Mouse (Mus musculus) lung, embryonic 14.5 days (tissue): ENCODE measurements around the gene Cfap61. TPM values are rescaled to one million over a fixed set of nuclear protein-coding genes. Genes with fewer than 3 reads are reported as not detected.

Experiments used
- ATAC-seq: fragments of 200-750 bp; cut with Nextera tagmentation; 2 replicates; pipeline ENCODE4 v1.8.0; 2017; ENCODE audit warnings: mild to moderate bottlenecking, moderate TSS enrichment, moderate library complexity; ENCODE audit not compliant: insufficient read depth
- DNase-seq: peaks from one replicate; pipeline ENCODE4 v3.0.0-alpha.2; 2015
- H3K27ac ChIP-seq: fragments of 300-500 bp; sonication (generic); 2 replicates; pipeline ENCODE4 v1.5.1; 2014; ENCODE audit warnings: low read depth, mild to moderate bottlenecking, moderate library complexity
- H3K27me3 ChIP-seq: fragments of 300-500 bp; sonication (generic); 2 replicates; pipeline ENCODE4 v1.6.1; 2014; ENCODE audit warnings: low read length, control low read depth; ENCODE audit not compliant: insufficient read depth
- H3K36me3 ChIP-seq: fragments of 300-500 bp; sonication (generic); 2 replicates; pipeline ENCODE4 v1.6.1; 2014; ENCODE audit warnings: control low read depth; ENCODE audit not compliant: insufficient read depth
- H3K4me1 ChIP-seq: fragments of 300-500 bp; sonication (generic); 2 replicates; pipeline ENCODE4 v1.6.1; 2014; ENCODE audit warnings: antibody characterized with exemption, control low read depth; ENCODE audit not compliant: insufficient read depth
- H3K4me2 ChIP-seq: fragments of 300-500 bp; sonication (generic); 2 replicates; pipeline ENCODE4 v1.6.1; 2014; ENCODE audit warnings: mild to moderate bottlenecking
- H3K4me3 ChIP-seq: fragments of 300-500 bp; sonication (generic); 2 replicates; pipeline ENCODE4 v1.5.1; 2014; ENCODE audit warnings: low read depth, low read length
- H3K9ac ChIP-seq: fragments of 300-500 bp; sonication (generic); 2 replicates; pipeline ENCODE4 v1.6.1; 2014
- H3K9me3 ChIP-seq: fragments of 300-500 bp; sonication (generic); 2 replicates; pipeline ENCODE4 v1.6.1; 2016; ENCODE audit warnings: low read depth, low read length, control low read depth
- CTCF ChIP-seq: IDR thresholded peaks from 2 replicates; pipeline ENCODE4 v1.5.1; 2016; ENCODE audit warnings: antibody characterized with exemption, low read depth
- WGBS: fragments of 180-500 bp; shearing (Covaris S2); extraction: QIAGEN DNeasy Blood & Tissue Kit; methylation state at CpG from one replicate; pipeline ENCODE4 v1.1.7; 2014; 5-methylcytosine and 5-hydroxymethylcytosine counted together
- polyA plus RNA-seq: library from polyadenylated mRNA; unstranded; fragments of >200 nt; fragmentation: Nextera tagmentation; extraction: Ambion mirVana; gene quantifications from 2 replicates; pipeline ENCODE4 v1.2.1, GENCODE M21; 2014

Gene Cfap61
- polyA plus RNA-seq, 1 experiment from 2014 or later = not detected

DNA sequence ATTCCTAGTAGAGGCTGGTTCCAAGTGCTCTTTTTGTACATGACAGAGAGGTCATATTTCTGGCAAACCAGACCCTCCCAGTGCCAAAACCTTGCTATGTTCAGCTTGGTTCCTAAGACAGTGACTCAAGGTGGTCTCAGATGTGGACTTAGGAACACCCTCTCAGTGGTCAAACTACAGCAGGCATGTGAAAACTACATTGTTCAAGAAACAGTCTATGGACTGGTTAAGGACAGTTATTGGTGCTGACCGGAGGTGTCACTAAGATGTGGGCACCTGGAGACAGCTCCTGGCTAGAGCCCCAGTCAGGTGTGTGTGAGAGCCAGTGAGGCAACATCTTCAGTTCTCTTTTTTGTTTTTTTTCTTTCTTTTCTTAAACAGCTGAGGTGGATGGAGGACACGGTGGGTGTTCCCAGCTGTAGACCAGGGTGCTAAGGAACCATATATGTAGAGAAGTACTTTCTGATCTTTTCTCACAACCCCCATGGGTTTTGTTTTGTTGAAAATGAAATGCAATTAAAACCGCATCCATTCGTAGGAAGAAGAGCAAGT lies 304.7 kb downstream of the Cfap61 start:
- Histone ChIP-seq H3K9me3 (no peaks in the 10 kb centered on the region), H3K27me3 (no peaks in the 10 kb centered on the region), H3K4me1 (no peaks in the 10 kb centered on the region), H3K27ac (no peak overlapping the region), H3K36me3 (no peaks in the 10 kb centered on the region), H3K9ac (no peak overlapping the region), H3K4me2 (no peak overlapping the region), H3K4me3 (no peak overlapping the region)
- ATAC-seq (no peak), DNase-seq (no peak)
- TF ChIP-seq CTCF = no peak
- 80% methylated on average over 4 of the region's 4 CpGs for WGBS

DNA sequence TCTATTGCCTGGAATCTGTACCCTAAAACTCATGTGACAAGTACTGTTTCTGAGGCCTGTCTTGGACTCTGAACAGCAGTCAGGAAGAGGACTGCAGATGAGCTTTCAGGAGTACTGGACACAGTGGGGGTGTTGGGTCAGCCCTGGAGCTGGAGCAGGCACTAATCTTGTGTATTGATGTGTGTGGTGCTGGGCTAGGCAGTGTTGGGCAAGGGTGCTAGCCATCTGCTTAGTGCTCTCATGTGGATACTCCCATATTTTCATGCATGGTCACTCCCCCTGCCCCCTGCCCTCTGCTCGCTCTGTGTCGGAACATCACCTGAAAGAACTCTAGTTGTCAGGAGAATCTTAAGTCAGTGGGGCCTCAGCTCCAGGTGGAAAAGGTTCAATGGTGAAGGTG lies 309.5 kb downstream of the Cfap61 start:
- no peaks in the 10 kb centered on the region for H3K9me3 ChIP-seq
- no peak overlapping the region for H3K4me3 ChIP-seq
- H3K9ac ChIP-seq = no peak overlapping the region
- TF ChIP-seq CTCF = no peak
- no peaks in the 10 kb centered on the region for H3K27me3 ChIP-seq
- 94% methylated on average over 2 of the region's 2 CpGs for WGBS
- no peaks in the 10 kb centered on the region for H3K4me1 ChIP-seq
- no peak for DNase-seq
- no peak for ATAC-seq
- H3K36me3 ChIP-seq = no peaks in the 10 kb centered on the region
- no peak overlapping the region for H3K27ac ChIP-seq
- H3K4me2 ChIP-seq = no peak overlapping the region

DNA sequence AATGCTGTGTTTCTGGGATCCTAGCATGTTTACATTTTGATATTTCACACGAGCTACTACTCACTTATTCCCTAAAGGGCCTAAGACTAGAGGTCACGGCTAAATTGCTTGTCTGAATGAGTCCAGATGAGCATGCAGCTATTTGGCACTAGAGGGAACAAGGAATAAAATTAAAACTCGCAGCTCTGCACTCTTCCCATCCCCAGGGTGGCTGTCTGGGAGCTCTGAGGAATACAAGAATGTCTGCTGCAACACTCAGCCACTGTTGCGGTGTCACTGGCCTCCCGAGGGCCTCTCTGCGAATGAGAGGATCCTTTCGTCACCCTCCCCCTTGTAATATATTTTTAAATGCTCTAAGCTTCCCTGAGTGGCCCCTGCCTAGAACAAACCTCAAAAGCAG lies 310.8 kb downstream of the Cfap61 start:
- no peak for DNase-seq
- Histone ChIP-seq H3K36me3 (no peaks in the 10 kb centered on the region), H3K4me2 (no peak overlapping the region), H3K4me3 (no peak overlapping the region), H3K27me3 (no peaks in the 10 kb centered on the region), H3K4me1 (no peaks in the 10 kb centered on the region), H3K9ac (no peak overlapping the region), H3K9me3 (no peaks in the 10 kb centered on the region), H3K27ac (no peak overlapping the region)
- ATAC-seq = no peak
- TF ChIP-seq CTCF = no peak
- 54% methylated on average over 7 of the region's 7 CpGs for WGBS

DNA sequence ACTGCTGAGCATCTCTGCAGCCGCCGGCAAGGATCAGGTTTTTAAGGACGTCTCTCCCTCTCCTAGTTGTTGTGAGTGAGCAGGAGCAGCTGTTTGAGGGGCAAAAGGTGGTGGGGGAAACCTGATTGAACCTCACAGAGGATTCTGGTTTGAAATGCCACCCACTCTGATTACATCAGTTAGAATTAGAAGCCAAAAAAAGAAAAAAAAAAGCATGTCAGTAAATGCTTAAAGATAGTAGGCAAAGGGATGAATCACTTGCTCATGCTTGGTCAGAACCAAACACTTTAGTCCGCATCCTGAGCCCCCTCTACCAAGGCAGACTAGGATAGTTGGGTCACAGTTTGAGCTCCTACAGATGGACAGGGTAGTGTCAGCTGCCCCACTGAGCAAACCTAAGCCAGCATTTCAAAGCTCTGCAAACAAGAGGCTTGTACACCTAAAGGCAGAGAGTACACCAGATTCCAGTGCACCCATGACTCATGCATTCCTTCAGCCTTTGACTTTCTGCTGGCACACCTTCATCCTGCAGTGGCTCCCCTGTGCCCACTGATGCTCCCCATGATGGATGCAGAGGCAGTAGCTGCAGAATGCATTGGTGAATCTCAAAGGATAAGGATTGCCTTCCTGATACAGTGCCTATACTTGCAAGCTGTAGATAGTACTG lies 312.0 kb downstream of the Cfap61 start:
- no peak for TF ChIP-seq CTCF
- no peaks in the 10 kb centered on the region for H3K27me3 ChIP-seq
- no peak overlapping the region for H3K9ac ChIP-seq
- H3K4me3 ChIP-seq = no peak overlapping the region
- no peaks in the 10 kb centered on the region for H3K36me3 ChIP-seq
- no peaks in the 10 kb centered on the region for H3K4me1 ChIP-seq
- ATAC-seq (no peak), DNase-seq (no peak)
- WGBS = 52% methylated on average over 4 of the region's 4 CpGs
- H3K9me3 ChIP-seq = no peaks in the 10 kb centered on the region
- no peak overlapping the region for H3K4me2 ChIP-seq
- no peak overlapping the region for H3K27ac ChIP-seq

DNA sequence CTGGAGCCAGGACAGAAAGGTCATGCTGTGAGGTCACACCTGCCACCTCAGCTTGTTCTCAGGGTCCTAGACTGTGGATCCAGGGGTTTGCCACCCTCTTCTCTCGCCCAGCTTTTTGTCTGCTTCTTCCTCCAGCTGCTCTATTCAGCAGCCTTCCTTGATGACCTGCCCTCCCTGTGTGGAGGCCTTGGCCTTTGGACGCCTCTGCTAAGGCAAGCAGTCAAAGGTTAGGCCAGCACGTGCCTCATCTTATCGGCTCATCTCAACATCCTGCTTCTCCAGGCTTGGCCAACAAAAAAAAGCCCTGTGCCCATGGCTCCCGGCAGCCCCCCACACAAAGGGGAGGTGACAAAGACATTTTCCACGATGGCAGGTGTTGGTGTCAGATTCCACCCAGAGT lies 313.0 kb downstream of the Cfap61 start:
- no peak overlapping the region for H3K27ac ChIP-seq
- no peak overlapping the region for H3K4me2 ChIP-seq
- H3K4me1 ChIP-seq = no peaks in the 10 kb centered on the region
- TF ChIP-seq CTCF = no peak
- no peaks in the 10 kb centered on the region for H3K9me3 ChIP-seq
- H3K36me3 ChIP-seq = no peaks in the 10 kb centered on the region
- whole genome bisulfite sequencing = 14% methylated on average over 6 of the region's 6 CpGs
- no peaks in the 10 kb centered on the region for H3K27me3 ChIP-seq
- no peak overlapping the region for H3K4me3 ChIP-seq
- ATAC-seq (0 out of 2 replicates have a peak, but pooled peaks have one; percentile 11), DNase-seq (no peak)
- no peak overlapping the region for H3K9ac ChIP-seq

DNA sequence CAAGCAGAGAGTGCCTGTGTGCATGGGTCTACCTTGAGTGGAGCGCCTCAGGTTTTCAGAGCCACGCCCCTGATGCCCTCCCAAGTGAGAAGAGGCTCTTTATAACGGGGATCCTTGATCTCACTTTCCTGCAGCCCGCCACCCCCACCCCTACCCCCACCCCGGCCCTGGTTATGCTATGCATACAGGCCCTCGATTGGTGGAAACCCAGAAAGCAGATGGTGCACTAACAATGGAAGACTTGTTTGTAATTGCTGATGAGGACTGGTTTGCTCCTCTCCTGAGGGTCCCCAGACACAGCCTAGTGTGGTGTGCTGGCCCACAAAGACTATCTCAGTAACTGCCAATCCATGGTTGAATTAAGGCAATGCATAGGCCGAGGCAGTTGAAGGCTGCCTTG lies 314.4 kb downstream of the Cfap61 start:
- Histone ChIP-seq H3K27me3 (no peaks in the 10 kb centered on the region), H3K4me2 (no peak overlapping the region), H3K9ac (no peak overlapping the region), H3K4me1 (no peaks in the 10 kb centered on the region), H3K36me3 (no peaks in the 10 kb centered on the region), H3K27ac (no peak overlapping the region), H3K9me3 (no peaks in the 10 kb centered on the region), H3K4me3 (no peak overlapping the region)
- WGBS = 83% methylated on average over 7 of the region's 7 CpGs
- TF ChIP-seq CTCF = no peak
- ATAC-seq (no peak), DNase-seq (no peak)

DNA sequence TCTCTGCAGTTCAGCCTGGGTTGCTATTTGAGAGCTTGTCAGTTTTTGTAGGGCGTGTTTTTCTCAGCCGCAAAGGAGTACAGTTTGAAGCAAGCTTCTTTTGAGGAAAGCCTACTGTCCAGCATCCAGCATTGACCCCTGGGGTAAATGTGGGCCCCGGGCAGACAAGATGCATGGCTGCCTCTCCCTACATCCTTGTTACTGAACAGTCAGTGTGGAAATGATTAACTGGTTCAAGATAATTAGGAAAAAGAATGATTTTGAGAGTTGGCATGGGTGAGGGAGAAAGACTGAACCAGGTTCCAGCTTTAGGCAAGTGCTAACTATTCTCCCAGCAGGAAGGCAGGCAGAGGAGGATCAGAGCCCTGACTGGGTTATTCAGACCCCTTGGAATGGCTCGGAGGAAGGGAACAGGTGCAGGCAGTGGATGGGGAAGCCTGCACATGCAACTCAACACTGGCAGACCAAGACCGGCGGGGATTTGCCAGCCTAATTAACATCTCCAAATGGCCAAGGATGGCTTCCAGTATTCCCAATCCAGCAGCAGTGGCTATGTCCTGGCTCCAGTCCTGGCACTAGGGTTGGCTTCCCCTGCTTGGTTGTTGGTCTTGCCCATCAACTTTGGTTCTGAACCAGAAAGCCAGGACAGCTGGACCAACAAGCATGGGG lies 315.8 kb downstream of the Cfap61 start:
- WGBS = 77% methylated on average over 6 of the region's 6 CpGs
- no peak overlapping the region for H3K9ac ChIP-seq
- no peaks in the 10 kb centered on the region for H3K9me3 ChIP-seq
- DNase-seq = no peak
- H3K4me3 ChIP-seq = no peak overlapping the region
- no peak overlapping the region for H3K27ac ChIP-seq
- H3K27me3 ChIP-seq = no peaks in the 10 kb centered on the region
- H3K4me2 ChIP-seq = no peak overlapping the region
- H3K36me3 ChIP-seq = no peaks in the 10 kb centered on the region
- no peak for TF ChIP-seq CTCF
- no peaks in the 10 kb centered on the region for H3K4me1 ChIP-seq
- ATAC-seq = no peak
